Mouse (Mus musculus) heart, postnatal 0 days (tissue): Measurements from ENCODE around the gene Mecom.

Source experiments
- CTCF ChIP-seq: IDR thresholded peaks from 2 replicates; pipeline ENCODE4 v1.5.1; 2016; ENCODE audit warnings: antibody characterized with exemption, control low read depth, low read depth
- EP300 ChIP-seq: IDR thresholded peaks from 2 replicates; pipeline ENCODE4 v1.6.1; 2016; ENCODE audit warnings: antibody characterized with exemption, low read depth

DNA sequence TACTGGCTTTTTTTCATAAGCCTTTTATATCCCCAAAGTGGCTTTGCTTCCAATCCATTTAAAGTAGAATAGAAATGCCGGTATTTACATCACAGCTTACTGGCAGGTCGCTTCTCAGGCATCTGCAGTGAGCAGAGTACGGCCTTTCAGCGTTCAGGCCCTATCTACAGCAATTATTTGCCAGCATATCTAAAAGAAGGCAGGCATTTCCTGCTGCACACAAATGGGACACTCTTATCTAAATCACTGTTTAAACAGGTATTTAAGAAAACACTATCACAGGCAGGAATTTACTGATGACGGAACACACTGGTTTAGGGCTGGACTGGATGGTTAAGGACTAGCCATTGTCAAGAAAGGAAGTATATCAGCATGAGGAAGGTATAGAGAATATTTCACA lies 301.9 kb downstream of the Mecom start:
- TF ChIP-seq CTCF (no peak), EP300 (peak; percentile 67)
